Comparison of ENCODE assay signal across 20 mouse cellular contexts in genomic region chr1:80416329-80416728, GRCm38 (mm10). TPM values are rescaled to one million over a fixed set of nuclear protein-coding genes. Genes with fewer than 3 reads are reported as not detected.
DNase-seq lines count a peak whose midpoint lies in the region; ATAC-seq lines count a peak whose summit lies in the region.
"Had no signal": no experiment of that assay in that cellular context is flagged by ENCODE, and none has a peak within 500 bp of the region (broad histone marks: within the 10 kb centered on the region; RNA-seq: fewer than 3 reads in every experiment).

No protein-coding gene starts in this region.

- ATAC-seq in activated CD4-positive, CD25-positive, alpha-beta regulatory T cell, adult 4 months = peak; percentile 74
- no peak for ATAC-seq in liver, embryonic 11.5 days (replicated peaks; ENCODE audit: low FRiP score)
- ATAC-seq: forebrain, embryonic 14.5 days had no signal

- H3K9ac ChIP-seq in liver, embryonic 11.5 days (ENCODE audit: low read depth, low read length) = no peak overlapping the region
- H3K9ac ChIP-seq: heart, embryonic 12.5 days; hindbrain, embryonic 14.5 days had no signal

- WGBS in liver, embryonic 11.5 days = 67% methylated on average over 5 of the region's 5 CpGs

- no peaks in the 10 kb centered on the region for H3K27me3 ChIP-seq in splenic B cell, adult 2 months (ENCODE audit: control insufficient read depth, insufficient read depth, low read length, poor library complexity, severe bottlenecking)
- H3K27me3 ChIP-seq in liver, embryonic 11.5 days (replicated peaks; ENCODE audit: control insufficient read depth, insufficient read depth, low read length) = no peaks in the 10 kb centered on the region
- H3K27me3 ChIP-seq: heart, embryonic 12.5 days had no signal

- DNase-seq in A20 (ENCODE audit: low read depth, low spot score) = peak; percentile 82
- peak; percentile 61 for DNase-seq in CD4-positive, CD25-positive, alpha-beta regulatory T cell, adult 2 months (ENCODE audit: low read depth, low spot score)
- DNase-seq in splenic B cell, adult 2 months (ENCODE audit: low read depth, low spot score) = peak; percentile 44
- DNase-seq in layer of hippocampus, adult 11-12 months (ENCODE audit: low spot score) = no peak
- no peak for DNase-seq in liver, embryonic 11.5 days (ENCODE audit: low spot score)
- DNase-seq: adrenal gland, postnatal 10 days; cerebellum, adult 11-12 months; cerebellum, adult 9-10 months; cerebellum, postnatal 36 days; gastrocnemius, adult 2 months; gastrocnemius, postnatal 25 days had no signal

- no peaks in the 10 kb centered on the region for H3K4me1 ChIP-seq in liver, embryonic 11.5 days (replicated peaks; ENCODE audit: control insufficient read depth, insufficient read depth, low read length)
- H3K4me1 ChIP-seq: embryonic facial prominence, embryonic 10.5 days; forebrain, embryonic 10.5 days; heart, embryonic 12.5 days; hindbrain, embryonic 10.5 days had no signal

- no peaks in the 10 kb centered on the region for H3K9me3 ChIP-seq in liver, embryonic 11.5 days (ENCODE audit: control insufficient read depth, low read length)
- H3K9me3 ChIP-seq: embryonic facial prominence, embryonic 10.5 days; forebrain, embryonic 10.5 days; heart, embryonic 12.5 days; hindbrain, embryonic 10.5 days had no signal

- no peak overlapping the region for H3K27ac ChIP-seq in liver, embryonic 11.5 days (ENCODE audit: low read depth, low read length)
- H3K27ac ChIP-seq: embryonic facial prominence, embryonic 10.5 days; forebrain, embryonic 10.5 days; gastrocnemius, adult 2 months; hindbrain, embryonic 10.5 days; hindbrain, embryonic 14.5 days had no signal

- no peak overlapping the region for H3K4me2 ChIP-seq in liver, embryonic 11.5 days
- H3K4me2 ChIP-seq: heart, embryonic 12.5 days; hindbrain, embryonic 14.5 days had no signal

- no peak overlapping the region for H3K4me3 ChIP-seq in liver, embryonic 11.5 days (ENCODE audit: low read depth, low read length)
- H3K4me3 ChIP-seq: embryonic facial prominence, embryonic 10.5 days; forebrain, embryonic 10.5 days; gastrocnemius, adult 2 months; heart, embryonic 12.5 days; hindbrain, embryonic 10.5 days had no signal

- no peaks in the 10 kb centered on the region for H3K36me3 ChIP-seq in splenic B cell, adult 2 months (ENCODE audit: control insufficient read depth, insufficient read depth, low read length, poor library complexity, severe bottlenecking)
- H3K36me3 ChIP-seq in liver, embryonic 11.5 days (ENCODE audit: control insufficient read depth, insufficient read depth, low read length) = no peaks in the 10 kb centered on the region
- H3K36me3 ChIP-seq: embryonic facial prominence, embryonic 10.5 days; forebrain, embryonic 10.5 days; heart, embryonic 12.5 days; hindbrain, embryonic 10.5 days had no signal

RNA-seq across cellular contexts. Expression of gene Gm45261, which starts 44.9 kb away (rescaled TPM):
- not detected for polyA plus RNA-seq in activated CD4-positive, CD25-positive, alpha-beta regulatory T cell, adult 4 months (2017; shearing (Covaris generic))
- not detected in 2 replicates for polyA plus RNA-seq in liver, embryonic 11.5 days (2014; fragmentation: Nextera tagmentation; extraction: Ambion mirVana)
- polyA plus RNA-seq: embryonic facial prominence, embryonic 10.5 days; embryonic facial prominence, embryonic 14.5 days; forebrain, embryonic 10.5 days; forebrain, embryonic 14.5 days; heart, embryonic 12.5 days; heart, embryonic 16.5 days; hindbrain, embryonic 10.5 days; hindbrain, embryonic 14.5 days had no signal

Comparison
In these comparisons a context has a peak if more than half of its experiments do, and no peak if none do; other contexts are left out.
1. DNase-seq: peak in A20 (single experiment), CD4-positive, CD25-positive, alpha-beta regulatory T cell, adult 2 months (single experiment) and splenic B cell, adult 2 months (single experiment); none in layer of hippocampus, adult 11-12 months (single experiment) and liver, embryonic 11.5 days (single experiment).